Mouse (Mus musculus): ENCODE results near the gene Sfxn5.

- TF ChIP-seq CTCF (IDR thresholded peaks at IDR 0.05; ENCODE audit: low read depth) (no peak), EP300 (IDR thresholded peaks at IDR 0.05; ENCODE audit: low read depth) (no peak)
Observed at GRCm38 (mm10) chr6:85364439-85364838, 31.2 kb upstream of the Sfxn5 start.

Measured in heart, postnatal 0 days (tissue).